Mouse (Mus musculus): ENCODE data around the gene P2rx2.

- TF ChIP-seq CTCF (IDR thresholded peaks at IDR 0.05; ENCODE audit: low read depth, low read length) = no peak
- TF ChIP-seq POLR2A (IDR thresholded peaks at IDR 0.05; ENCODE audit: insufficient read depth, low read length) = no peak
Observed at GRCm38 (mm10) chr5:110330508-110330907, 12.5 kb downstream of the P2rx2 start.

Data from ES-Bruce4 (cell line).